Mouse (Mus musculus): ENCODE data around the gene Arap2.

- TF ChIP-seq EP300 (IDR thresholded peaks at IDR 0.05; ENCODE audit: low read depth) (no peak), CTCF (IDR thresholded peaks at IDR 0.05; ENCODE audit: low read depth) (no peak)
Measured at GRCm38 (mm10) chr5:62683207-62683606, 82.8 kb downstream of the Arap2 start.
